Mouse (Mus musculus) forelimb bud, embryonic 11.5 days (tissue): ENCODE data around the gene Get4.

ENCODE experiments used
- DNase-seq: peaks from one replicate; pipeline ENCODE4 v3.0.0-alpha.2; 2012; ENCODE audit warnings: low read depth, low spot score

Get4 gene

GRCm38 (mm10) chr5:139317751-139318504 lies 65.8 kb downstream of the Get4 start:
- no peak for DNase-seq
